Mouse (Mus musculus): Measurements from ENCODE around the gene Ifnb1.
"Not testable (repeated sequence)": the region's sequence is repeated elsewhere in the genome, so short reads cannot be mapped to it uniquely, and the experiment has no call there.

The Ifnb1 gene

GRCm38 (mm10) chr4:88522674-88523073 is at the start of gene Ifnb1:
Gene Ifnb1, minus strand, starts transcription at chr4:88522774.
- no peak for DNase-seq

DNA sequence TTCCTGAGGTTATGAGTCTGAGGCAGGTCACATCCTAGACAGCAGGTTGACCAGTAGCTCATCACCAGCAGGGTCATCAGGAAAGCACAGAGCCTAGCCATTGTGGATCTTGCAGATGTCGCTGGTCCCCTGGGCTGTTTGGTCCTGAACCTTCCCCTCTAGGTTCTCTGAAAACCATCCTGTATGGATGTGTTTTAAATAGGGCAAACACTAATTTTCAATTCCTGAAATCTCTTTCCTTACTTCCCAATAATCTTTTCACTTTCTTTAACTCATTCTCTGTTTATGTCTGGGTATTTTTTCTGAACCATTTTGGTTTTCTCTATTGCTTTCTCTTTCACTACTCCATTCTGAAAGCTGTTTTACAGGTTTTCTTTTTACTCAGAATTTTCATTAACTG is 49.1 kb upstream of the Ifnb1 start, which contains the start of gene Ifna14:
Gene Ifna14, minus strand, starts transcription at position 101 of the 400 bp plus-strand sequence.
- no peak for DNase-seq

- DNase-seq, result peak; percentile 75 to 80
Measured at GRCm38 (mm10) chr4:88561791-88562190, 39.2 kb upstream of the Ifnb1 start.

GRCm38 (mm10) chr4:88558145-88558544 is 35.6 kb upstream of the Ifnb1 start, which contains the start of gene Ifna15:
Gene Ifna15, minus strand, starts transcription at chr4:88558245.
- not testable (repeated sequence) for DNase-seq

- DNase-seq, result peak; percentile 67 to 82
Measured at GRCm38 (mm10) chr4:88550161-88550945, 27.8 kb upstream of the Ifnb1 start.

GRCm38 (mm10) chr4:88547986-88548385 is 25.4 kb upstream of the Ifnb1 start:
- DNase-seq, result peak; percentile 72 to 84

DNA sequence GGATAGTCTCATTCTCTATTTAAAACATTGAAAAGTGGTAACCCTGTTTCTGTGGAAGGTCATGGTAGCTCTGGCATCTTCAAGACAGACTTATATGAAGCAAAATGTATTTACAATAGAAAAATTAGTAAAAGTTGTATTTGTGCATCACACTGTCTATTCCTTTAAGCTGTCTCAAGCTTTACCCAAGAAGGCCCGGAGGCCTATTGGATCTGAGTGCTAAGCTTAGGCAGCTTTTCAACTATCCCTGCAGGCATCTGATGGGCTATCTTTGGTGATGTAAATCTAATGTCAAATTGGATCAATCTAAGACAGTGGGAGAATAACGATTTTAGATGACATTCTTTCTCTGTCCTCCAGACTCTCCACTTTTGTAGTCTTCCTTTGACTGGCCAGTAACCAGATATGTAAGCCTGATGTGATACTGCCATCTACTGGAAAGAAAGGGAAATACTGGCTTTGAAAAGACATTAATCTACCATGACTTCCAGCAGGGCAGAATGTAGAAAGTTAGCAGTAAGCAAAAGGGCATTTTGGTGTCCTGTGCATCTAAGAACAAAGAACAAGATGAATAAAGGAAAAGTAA is 21.2 kb upstream of the Ifnb1 start:
- no peak for DNase-seq

DNA sequence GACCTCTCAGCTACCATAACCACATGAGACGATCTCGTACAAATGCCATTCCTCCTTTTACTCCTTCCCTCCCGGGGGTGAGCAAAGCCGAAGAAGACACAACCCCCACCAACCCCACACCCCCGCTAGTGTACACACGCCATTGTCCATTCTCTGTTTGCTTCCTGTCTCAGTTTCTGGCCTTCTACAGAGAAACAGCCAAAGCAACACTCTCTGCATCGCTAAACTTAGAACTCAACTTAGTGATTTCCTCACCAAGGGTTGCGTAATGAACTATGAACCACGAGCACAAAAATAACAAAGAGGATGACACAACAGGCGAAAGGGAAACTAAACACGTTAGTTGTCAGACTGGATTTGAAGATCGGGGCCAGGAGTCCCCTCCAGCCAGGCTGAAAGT is 14.8 kb upstream of the Ifnb1 start:
- DNase-seq, result no peak

- no peak for DNase-seq
Measured at GRCm38 (mm10) chr4:88536640-88537039, 14.1 kb upstream of the Ifnb1 start.

- no peak for DNase-seq
Measured at GRCm38 (mm10) chr4:88535742-88536141, 13.2 kb upstream of the Ifnb1 start.

DNA sequence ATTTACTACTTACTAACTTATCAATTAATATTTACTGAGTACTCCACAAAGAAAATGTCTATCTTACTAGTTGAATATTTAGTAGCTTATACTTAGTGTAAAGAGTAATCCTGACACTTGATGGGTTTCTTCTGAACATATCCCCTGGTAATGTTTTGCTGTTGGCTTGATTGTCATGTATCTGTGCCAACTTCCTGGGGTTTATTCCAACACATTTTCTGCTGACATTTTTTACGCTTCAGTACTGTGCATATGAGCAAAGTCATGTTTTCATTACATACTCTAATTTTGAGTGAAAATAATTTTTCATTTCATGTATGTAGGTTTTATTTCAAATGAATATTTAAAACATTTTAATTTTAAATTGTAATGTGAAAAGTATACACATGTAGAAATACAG is 12.3 kb upstream of the Ifnb1 start:
- peak in 1 of 2 experiments; percentile 42 for DNase-seq

DNA sequence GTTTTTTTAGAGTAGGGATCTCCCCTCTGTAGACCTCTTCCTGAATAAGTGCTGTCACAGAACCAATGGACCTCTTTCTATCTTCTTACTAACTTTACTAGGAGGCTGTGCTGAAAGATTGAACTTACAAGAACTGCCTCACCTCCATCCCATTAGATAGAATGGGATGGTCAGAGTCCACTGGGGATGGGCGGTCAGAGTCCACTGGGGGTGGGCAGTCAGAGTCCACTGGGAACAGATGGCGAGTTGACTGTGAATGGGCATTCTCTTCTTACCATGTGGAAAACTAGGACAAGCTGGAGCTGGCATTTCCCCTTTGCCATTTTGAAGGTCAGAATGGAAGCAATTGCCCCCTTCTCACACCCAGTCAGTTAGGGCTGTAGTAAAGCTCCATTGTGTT is 10.9 kb upstream of the Ifnb1 start:
- DNase-seq, result no peak

GRCm38 (mm10) chr4:88530892-88531291 is 8.3 kb upstream of the Ifnb1 start:
- no peak for DNase-seq

- no peak for DNase-seq
Measured at GRCm38 (mm10) chr4:88530271-88530670, 7.7 kb upstream of the Ifnb1 start.

DNA sequence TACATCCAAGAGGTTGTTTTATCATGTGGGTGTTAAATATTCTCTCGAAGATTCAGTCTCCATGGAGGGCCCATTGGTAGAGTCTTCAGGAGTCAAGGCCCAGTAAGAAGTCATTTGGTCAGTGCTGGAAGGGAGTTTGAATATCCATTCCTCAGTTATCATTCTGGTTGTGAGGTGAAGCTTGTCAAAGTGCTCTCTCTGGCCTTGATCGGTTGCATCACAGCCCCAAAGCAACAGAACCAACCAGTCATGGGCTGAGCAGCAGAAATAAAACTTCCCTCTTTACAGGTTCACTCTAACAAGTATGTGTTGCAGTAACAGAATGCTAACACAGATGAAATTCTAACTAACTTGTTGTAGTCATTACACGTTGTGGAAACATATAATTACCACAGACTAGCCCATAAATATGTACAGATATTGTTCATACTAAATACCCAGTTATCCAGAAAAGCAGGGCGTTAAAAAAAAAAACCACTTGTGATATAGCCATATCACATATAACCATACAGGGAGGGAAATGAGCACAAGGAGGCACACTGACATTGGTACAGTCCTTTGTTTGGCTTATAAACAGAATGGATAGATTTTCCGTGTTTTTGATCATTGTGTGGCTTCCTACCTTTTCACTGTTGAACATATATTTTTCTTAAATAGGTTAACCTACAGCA is 3.9 kb upstream of the Ifnb1 start:
- no peak for DNase-seq

DNA sequence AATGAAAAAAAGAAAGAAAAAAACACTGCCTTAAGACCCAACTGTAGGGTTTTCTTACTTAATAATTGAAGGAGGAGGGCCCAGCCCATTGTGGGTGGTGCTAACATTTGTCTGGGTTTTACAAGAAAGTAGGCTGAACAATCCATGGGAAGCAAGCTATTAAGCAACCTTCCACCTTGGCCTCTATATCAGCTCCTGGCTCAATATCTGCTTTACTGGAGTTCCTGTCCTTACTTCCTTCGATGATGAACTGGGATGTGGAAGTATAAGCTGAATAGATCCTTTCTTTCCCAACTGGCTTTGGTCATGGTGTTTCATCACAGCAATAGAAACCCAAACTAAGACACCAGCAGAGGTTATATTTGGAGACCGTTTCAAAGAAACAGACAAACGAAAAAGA is 2.8 kb upstream of the Ifnb1 start:
- DNase-seq, result no peak

DNA sequence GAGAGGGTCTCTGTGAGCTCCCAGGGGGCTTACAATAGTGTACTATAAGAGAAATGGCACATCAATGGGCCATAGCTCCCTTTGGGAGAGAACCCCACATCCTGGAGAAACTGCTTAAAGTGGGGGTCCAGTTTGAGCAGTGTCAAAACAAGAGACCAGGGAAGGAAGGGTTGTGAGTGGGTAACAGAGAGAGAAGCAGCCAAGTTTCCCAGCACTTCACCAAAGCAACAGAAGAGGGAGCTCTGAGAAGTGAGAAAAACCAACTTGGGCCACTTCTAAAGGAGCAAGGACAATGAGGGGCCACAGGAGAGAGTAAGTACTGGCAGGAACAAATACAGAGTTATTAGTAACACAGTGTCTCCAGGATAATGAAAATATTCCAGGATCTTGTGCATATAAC is 667 bp upstream of the Ifnb1 start:
- DNase-seq, result peak in 1 of 2 experiments; percentile 18

DNA sequence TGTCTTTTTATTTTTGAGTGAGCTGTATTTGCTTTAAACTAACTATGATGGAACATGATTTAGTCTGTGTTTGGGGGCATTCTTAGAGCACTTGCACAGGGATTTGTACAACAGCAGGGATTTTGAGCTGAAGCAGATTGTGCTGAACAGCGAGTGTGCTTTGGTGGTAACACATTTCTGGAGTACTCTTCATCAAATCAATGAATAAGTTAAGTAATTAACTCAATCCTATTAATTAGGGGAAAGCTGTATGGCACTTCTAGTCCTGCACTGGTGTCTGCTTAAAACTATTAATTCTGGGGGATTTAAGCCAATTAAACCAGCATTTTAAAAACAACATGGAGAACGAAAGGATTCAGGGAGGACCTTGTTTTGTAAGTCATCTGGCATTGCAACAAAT is 4.6 kb downstream of the Ifnb1 start:
- no peak for DNase-seq

- DNase-seq, result no peak
Measured at GRCm38 (mm10) chr4:88515711-88516211, 6.8 kb downstream of the Ifnb1 start.

DNA sequence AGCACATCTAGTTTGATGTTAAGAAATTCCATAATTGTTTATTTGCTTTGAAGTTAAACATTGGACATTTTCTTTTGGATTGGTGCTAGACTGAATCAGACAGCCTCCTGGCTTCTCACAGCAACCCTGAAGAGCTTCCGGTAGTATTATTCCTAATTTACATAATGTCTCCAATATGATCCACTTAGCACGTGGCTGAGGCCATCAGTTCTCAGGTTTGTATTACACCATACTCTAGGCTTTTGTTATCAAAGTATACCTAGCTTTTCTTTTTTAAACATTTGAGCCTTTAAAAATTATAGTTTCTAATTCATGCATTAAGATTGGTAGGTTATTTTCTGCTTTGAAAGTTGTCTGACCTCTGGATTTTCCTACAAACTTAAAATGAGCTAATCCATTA is 7.3 kb downstream of the Ifnb1 start:
- no peak for DNase-seq

DNA sequence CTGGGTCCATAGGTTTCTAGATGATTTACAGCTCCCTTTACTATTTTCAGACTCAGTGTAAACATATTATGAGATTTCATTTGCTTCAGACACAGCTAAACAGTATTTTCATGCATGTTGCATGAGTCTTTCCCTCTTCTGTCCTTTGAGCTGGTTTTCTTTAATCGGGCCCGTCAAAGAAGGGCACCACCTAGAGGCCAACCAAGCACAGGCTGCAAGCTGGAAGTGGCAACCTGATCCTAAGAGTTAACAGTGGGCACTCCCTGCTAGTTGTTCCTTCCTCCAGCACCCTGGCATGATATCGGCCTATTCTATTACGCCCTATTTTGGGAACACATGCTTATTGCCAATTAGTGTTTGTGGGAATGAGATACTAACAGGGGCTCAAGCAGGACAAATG is 8.2 kb downstream of the Ifnb1 start:
- peak in 1 of 2 experiments; percentile 39 for DNase-seq

DNA sequence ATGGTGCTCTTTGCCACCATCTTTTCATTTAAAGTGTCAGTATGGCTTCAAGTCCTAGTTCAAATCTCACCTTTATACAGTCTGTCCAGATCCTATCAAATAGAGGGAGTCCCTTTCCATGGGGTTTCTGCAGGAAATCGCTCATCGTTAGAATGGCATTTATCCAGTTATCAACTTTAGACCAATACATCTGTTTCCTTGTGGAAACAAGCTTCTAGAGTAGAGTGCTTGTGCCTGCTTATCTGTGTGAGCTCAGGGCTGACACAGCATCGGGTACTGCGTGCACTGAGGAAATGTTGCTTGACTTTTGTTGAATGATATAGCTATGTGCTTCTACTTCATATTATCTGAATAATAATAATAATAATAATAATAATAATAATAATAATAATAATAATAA is 8.8 kb downstream of the Ifnb1 start:
- DNase-seq, result no peak

DNA sequence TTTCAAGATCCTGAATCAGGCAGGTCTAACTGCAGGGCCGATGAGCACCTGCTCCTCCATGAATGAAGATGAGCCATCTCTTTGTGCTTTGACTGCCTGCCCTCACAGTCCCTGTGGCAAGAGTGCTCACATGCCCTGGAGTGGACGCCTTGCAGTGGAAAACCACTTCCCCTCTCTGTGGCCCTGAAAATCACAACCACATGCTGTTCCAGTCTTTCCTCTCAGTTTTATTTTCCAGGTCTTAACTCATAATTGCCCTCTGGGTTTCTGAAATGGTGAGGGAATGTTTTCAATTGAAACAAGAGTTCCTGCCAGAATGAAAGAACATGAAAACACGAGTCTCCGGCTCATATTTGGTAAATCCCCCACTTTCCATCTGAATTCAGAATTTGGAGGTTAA is 18.8 kb downstream of the Ifnb1 start:
- no peak for DNase-seq

GRCm38 (mm10) chr4:88501247-88501646 is 21.3 kb downstream of the Ifnb1 start:
- DNase-seq, result no peak
